Mouse (Mus musculus): ENCODE measurements around the gene Ankrd23.
"Not testable (repeated sequence)": the region's sequence is repeated elsewhere in the genome, so short reads cannot be mapped to it uniquely, and the experiment has no call there.

The Ankrd23 gene

DNA sequence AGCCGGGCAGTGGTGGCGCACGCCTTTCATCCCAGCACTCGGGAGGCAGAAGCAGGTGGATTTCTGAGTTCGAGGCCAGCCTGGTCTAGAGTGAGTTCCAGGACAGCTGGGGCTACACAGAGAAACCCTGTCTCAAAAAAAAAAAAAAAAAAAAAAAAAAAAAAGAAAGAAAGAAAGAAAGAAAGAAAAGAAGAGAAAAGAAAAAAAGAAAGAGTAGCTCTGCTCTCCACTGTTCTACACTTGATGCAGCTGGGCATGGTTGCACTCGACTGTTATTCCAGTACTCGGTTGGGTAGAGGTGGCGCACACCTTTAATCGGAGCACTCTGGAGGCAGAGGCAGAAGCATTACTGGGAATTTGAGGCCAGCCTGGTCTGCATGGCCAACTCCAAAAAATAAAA, at the start of gene Ankrd23:
TSS of gene Ankrd23 (minus strand) at position 101 of the 400 bp plus-strand sequence.
- in situ Hi-C loops (cut with MseI, MboI) = not testable (repeated sequence)

DNA sequence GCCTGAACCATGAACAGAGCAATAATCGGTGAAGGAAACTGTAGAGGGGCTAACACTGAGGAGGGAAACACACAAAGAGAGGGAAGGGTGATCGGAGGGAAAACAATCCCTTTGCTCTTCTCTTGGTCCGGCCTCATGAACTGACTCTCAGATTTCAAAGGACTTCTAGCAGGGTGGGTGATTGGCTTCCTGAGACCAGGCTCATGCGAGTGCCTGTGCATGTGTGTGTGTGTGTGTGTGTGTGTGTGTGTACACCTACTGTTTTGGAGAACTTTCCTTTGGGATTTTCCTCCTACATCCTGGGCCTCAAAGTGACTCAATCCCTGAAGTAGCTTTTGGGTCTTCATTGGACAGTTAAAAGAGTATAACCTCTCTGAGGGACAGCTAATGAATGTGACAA, 49.6 kb upstream of the Ankrd23 start:
- in situ Hi-C loops (cut with MseI, MboI) = no loop called here

GRCm38 (mm10) chr1:36583408-36584116, 46.9 kb upstream of the Ankrd23 start:
- in situ Hi-C loops (cut with MseI, MboI) = no loop called here

GRCm38 (mm10) chr1:36582211-36582610, 45.5 kb upstream of the Ankrd23 start:
- in situ Hi-C loops (cut with MseI, MboI) = no loop called here

DNA sequence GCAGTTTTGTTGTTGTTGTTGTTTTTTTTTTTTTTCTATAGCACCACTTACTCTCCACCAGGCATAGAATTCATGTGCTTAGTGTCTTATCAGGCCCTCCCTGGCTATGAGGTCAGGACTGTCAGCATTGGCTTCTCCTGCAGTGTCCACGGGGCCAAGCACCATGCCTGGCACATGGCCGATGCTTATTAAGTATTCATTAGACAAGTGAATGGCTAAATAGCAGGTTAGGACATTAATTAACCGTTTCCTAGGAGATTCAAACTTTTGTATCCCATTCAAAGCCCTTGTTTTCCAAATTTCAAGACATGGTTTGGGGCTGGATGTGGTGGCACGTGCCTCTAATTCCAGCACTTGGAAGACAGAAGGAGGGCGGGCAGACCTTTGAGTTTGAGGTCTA, 44.6 kb upstream of the Ankrd23 start:
- in situ Hi-C loops (cut with MseI, MboI) = no loop called here

DNA sequence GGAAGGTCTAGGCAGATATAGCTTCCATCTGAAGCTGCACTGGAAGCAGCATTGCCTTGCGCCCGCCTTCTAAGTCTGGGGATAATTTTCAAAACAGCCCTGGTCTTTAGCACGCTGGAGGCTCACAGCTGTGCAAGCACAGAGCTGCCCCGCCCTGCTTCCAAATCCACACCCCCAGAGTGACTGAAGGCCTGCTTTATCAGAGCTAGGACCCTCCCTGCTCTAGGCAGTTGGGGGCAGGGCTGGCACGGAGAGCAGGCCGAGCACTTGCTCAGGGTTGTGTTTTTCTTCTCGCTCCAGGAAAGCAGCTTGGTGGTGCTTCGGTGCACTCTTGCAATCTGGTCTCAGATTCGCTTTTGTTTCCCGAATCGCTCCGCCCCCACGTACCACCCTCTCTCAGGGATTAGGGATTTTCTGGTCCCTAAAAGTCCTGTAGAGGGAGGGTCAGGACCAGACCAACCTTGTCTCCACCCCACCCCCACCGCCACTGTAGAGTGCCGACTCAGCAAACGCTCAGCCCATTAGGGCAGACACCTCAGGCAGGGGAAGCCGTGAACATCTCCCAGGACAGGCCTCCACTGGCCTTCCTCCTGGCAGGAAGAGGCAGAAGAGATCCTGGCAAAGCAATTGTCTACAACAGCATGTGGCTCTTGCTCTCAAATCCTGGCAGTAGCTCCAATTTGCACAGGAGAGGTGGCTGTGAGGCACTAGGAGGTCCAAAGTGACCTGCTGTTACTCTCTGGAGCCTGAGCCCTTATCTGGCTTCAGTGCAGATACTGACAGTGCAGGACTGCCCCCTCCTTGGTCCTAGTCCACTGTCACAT, 43.9 kb upstream of the Ankrd23 start:
- in situ Hi-C loops (cut with MseI, MboI) = no loop called here

- in situ Hi-C loops (cut with MseI, MboI) = no loop called here
Measured at GRCm38 (mm10) chr1:36579974-36580383, 43.3 kb upstream of the Ankrd23 start.

DNA sequence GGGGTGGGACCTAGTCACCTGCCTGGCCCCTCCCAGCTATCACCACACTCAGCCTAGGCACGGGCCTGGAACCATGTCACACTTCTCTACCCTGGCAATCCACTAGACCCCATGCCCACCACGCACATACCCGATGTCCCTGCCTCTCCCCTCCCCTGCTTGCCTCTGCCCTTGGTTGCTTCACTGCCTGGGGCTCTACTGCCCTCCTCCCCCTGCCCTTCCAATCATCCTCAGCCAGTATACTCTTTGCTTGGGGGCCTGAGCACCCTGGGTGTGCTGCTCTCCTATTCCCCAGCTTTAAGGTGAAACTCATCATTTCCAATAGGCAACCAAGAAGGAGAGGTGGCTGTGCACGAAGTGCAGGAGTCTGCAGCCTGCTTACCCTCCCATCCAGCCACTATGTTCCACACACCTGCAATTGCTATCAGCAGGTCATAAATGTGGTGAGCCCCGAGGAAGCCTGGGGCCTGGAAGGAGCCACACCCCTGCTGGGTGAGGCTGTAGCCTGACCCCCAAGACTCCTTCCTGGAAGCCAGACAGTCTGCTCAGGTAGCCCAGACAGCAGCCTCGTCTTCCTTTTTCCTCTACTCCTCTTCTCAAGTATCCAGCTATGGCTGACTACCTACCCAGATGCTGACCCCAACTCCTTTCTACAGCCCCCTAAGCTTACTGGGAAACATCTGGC, 40.5 kb upstream of the Ankrd23 start:
- in situ Hi-C loops (cut with MseI, MboI) = no loop called here

- in situ Hi-C loops (cut with MseI, MboI) = no loop called here
Measured at GRCm38 (mm10) chr1:36575347-36575746, 38.7 kb upstream of the Ankrd23 start.

DNA sequence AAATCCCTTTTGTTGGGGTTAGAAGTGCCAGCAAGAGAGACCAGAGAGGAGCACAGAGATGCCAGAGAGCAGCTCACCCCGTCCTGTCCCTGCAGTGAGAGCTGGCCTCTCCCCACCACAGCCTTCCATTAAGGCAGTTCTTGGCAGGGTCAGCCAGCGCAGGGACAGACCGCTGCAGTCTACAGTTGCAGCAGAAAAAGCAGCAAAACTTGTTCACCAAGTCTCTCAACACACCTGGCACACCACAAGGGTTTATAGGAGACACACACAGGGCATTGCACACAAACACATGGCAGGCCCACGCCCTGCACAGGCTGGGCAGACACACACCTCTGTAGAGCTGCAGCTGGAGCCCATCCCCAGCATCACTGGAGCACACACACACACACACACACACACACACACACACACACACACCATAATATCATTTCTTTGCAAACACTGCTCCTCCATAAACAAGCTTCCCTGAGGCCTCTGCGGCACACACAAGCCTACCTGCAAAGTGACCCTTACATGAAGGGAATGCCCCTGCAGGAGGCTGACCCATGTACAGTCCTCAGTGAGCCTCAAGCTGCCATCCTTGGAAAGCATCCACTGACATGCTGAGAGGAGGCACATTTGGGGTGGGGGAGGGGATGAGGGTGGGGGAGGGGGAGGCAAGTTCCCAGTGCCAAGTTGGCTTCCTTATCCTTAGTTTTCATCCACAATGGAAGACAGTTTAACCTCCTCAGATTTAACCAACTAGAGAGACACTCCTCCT, 37.7 kb upstream of the Ankrd23 start:
- in situ Hi-C loops (cut with MseI, MboI) = no loop called here

DNA sequence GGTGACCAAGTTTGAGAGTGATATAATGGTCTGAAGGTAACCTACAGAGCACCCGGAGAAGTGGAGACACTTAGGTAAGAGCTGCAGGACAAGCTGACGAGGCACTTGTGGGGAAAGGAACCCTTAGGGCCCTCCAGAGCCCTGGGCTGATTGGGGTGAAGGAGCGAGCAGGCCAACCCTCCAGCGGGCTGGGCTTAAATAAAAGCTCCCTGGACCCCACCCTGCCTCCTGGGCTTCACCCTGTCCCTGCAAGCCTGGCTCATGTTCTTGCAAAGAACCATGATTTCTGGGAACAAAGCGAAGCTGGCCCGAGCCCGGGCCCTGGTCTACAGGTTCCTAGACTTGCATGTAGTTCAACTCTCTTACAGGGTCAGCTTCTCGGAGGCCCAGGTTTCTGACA, 36.8 kb upstream of the Ankrd23 start:
- in situ Hi-C loops (cut with MseI, MboI) = no loop called here

- in situ Hi-C loops (cut with MseI, MboI) = no loop called here
Measured at GRCm38 (mm10) chr1:36572709-36573108, 36.0 kb upstream of the Ankrd23 start.

- in situ Hi-C loops (cut with MseI, MboI) = no loop called here
Measured at GRCm38 (mm10) chr1:36572140-36572700, 35.5 kb upstream of the Ankrd23 start.

- in situ Hi-C loops (cut with MseI, MboI) = no loop called here
Measured at GRCm38 (mm10) chr1:36571627-36572026, 34.9 kb upstream of the Ankrd23 start.

GRCm38 (mm10) chr1:36570320-36570719, 33.6 kb upstream of the Ankrd23 start:
- in situ Hi-C loops (cut with MseI, MboI) = no loop called here

GRCm38 (mm10) chr1:36569694-36570276, 33.1 kb upstream of the Ankrd23 start:
- in situ Hi-C loops (cut with MseI, MboI) = no loop called here

- in situ Hi-C loops (cut with MseI, MboI) = no loop called here
Measured at GRCm38 (mm10) chr1:36568776-36569175, 32.1 kb upstream of the Ankrd23 start.

- in situ Hi-C loops (cut with MseI, MboI) = no loop called here
Measured at GRCm38 (mm10) chr1:36567818-36568603, 31.3 kb upstream of the Ankrd23 start.

DNA sequence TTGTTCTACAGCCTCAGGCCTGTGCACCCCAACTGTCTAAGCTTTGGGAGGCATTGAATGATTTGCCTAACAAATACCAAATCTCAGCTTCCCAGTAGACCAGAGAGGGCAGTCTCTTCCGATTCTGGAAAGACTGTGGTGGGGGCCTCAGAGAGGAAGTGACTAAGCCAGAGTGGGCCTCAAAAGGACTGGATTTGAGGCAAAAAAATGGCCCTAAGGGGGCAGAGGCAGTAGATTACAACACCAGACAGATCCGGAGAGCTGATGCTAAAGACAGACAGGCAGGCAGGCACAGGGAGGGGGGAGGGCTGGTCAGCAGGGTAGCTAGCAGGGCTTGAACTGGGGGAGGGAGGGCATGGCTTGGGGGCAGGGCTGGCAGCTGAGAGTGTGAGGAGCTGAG, 29.7 kb upstream of the Ankrd23 start:
- in situ Hi-C loops (cut with MseI, MboI) = no loop called here

DNA sequence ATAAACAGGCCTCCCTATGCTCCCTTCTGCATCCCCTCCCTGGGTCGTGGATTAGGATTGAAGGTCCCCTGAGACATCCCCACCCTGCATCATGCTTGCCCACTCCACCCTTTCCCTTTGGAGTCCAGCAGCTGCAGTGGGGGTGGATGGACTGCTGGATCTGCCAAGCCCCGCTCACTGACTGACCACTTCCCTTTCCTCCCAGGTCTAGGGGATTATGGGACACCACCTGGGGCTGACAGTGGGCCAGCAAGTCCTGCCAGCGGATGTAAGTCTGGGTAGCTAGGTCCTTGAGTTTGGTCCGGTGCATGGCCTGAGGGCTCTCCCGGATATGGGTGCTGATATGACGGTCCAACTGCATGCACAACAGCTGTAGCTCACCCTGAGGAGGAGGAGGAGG, 27.4 kb upstream of the Ankrd23 start:
- in situ Hi-C loops (cut with MseI, MboI) = no loop called here

Measured in mouse trophoblast stem cell (cell line).